Mouse (Mus musculus): ENCODE data around the gene Mmp13.
A peak's percentile ranks its signal among the peaks of the same experiment; 100 is the strongest.
"Not testable (repeated sequence)": the region's sequence is repeated elsewhere in the genome, so short reads cannot be mapped to it uniquely, and the experiment has no call there.

The Mmp13 gene

DNA sequence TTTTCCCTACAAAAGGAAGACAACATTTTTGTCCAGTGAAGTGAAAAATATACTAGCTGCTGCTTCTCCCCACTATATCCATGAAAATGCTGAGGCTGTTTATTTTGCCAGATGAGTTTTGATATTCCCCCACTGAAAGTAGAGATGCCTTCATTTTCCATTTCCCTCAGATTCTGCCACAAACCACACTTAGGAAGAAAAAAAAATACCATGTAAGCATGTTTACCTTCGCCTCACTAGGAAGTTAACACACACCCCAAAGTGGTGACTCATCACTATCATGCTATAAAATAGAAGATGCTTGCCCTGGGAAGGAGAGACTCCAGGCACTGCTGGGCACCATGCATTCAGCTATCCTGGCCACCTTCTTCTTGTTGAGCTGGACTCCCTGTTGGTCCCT is at the start of gene Mmp13:
TSS of gene Mmp13 (plus strand) at position 301 of the 400 bp plus-strand sequence.
- DNase-seq (ENCODE audit: low spot score in 2 of 2), result no peak

DNA sequence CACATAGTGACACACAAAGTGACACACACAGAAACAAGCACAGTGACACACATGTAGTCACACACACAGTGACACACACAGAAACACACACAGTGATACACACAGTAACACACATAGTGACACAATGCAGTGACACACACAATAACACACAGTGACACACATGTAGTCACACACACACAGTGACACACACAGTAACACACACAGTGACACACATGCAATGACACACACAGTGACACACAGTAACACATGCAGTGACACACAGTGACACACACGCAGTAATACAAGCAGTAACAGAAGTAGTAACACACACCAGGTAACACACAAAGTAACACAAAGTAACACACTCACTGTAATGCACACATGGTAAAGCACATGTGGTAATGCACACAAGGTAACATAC is 33.7 kb upstream of the Mmp13 start:
- no peak for DNase-seq (ENCODE audit: low spot score in 2 of 2)

DNA sequence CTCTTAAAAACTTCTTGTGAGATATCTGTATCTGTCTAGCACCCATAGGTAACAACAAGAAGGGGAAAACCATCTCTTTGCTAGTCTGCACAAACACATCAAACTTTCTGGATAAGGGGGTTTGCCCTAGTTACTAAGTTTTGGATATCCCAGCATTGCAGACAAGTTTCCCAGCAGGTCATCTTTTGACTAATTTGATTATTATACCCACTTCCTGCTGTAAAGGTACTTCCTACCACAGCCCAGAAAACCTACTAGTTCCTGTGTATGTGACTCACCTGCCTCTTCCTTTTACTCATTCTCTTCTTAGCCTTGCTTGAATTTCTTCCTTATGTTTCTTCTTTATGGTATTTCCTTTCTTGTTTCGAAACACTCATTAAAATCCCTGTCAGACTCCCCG is 32.3 kb upstream of the Mmp13 start:
- DNase-seq (ENCODE audit: low spot score in 2 of 2), result no peak

DNA sequence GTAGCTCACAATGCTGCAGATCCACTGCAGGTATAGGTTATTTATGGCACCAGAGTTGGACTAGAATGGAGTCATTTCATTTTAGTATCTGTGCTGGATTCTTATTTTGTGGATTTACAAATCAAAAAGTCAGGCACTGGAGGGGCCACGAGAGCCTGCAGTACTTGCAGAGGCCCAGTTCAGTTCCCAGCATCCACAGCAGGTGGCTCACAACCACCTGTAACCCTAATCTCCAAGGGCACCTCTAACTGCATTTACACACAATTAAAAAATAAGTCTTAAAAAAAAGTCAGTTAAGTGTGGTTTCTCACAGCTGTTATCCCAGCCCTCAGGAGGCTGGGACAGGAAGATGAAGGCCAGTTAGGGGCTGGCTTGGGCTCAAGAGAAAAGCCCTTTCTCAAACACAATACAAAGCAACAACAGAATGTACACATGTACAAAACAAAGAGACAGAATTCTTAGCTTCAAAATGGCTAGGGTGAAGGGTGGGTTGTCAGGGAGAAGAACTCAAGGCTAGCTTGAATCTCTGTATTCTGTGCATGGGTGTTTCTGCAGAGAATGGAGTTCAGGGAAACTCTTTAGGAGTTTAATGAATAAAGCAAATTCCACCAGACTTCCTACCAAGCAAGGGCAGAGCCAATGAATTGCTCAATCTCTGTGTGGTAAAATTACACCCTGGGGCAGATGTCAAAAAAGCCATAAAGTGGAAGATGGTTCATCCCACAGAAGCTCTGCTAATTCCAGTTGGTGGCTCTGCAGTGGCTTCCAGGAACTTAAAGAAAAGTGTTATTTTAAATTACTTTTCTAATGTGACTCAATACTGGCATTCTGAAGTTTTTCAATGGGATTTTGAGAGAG is 19.3 kb upstream of the Mmp13 start:
- DNase-seq (ENCODE audit: low spot score in 2 of 2), result no peak

DNA sequence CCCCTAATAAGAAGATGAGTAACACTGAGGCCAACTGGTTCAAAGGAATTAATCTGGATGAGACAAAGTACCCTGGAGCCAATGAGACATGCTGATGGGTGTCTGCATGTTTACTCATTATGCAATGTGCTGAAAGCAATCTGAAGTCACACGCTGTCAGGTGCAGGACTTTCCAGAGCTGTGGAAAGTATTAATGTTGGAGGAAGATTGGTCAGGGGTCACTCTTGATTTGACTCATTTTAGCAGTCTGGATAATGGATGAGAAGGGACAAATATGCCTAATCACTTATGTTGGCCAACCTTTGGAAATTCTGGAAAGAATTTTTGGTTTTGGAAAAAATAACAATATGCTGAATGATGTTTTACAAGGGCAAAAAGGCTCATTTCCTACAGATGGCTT is 10.6 kb upstream of the Mmp13 start:
- DNase-seq (ENCODE audit: low spot score in 2 of 2), result no peak

DNA sequence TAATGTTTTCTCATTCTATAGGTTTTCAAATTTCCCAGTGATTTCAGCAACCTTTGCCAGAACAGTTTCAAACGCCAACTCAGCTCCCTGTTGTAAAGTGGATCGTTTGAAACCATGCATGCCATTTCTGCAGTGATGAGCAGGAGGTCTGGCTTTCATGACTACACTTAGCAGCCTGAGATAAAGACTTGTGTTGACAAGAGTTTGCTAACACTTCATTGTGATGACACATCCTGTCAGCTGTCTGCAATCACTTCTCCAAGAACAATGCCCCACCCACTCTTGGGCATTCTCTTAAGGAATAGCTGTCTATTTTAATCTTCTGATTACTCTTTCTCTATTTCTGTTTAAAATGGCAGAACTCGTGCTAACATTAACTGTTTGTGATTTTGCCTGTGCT is 2.2 kb upstream of the Mmp13 start:
- no peak for DNase-seq (ENCODE audit: low spot score in 2 of 2)

DNA sequence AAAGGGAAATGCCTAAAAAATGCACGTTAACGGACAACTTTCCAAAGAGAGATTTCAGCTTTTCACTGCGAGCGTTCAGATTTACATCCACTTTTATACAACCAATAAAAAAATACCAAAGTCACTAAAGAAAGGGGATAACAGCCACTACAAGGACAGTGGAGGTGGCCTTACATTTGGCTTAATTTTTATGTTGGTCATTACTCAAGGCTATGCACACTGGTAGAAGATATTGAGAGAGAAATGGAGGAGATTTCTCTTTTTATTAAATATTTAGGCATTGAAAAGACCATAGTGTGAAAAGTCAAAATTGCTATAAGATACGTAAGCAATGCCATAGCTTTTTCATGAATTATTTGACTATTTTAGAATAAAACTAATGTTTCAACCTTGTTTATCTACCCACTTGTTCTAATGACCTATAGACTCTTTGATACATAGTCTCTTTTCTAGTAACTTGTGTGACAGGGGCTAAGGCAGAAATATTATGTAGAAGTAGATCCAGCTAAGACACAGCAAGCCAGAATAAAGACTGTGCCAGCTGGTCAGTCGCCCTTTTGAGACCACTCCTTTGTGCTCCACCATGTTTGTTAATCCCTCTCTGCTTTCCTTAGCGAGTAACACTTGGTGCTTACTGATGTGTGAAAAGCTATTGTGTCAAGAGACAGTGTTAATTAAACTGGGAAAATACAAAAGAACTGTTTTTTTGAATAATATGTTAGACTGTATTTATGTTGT is 10.4 kb downstream of the Mmp13 start:
- no peak for DNase-seq (ENCODE audit: low spot score in 2 of 2)

DNA sequence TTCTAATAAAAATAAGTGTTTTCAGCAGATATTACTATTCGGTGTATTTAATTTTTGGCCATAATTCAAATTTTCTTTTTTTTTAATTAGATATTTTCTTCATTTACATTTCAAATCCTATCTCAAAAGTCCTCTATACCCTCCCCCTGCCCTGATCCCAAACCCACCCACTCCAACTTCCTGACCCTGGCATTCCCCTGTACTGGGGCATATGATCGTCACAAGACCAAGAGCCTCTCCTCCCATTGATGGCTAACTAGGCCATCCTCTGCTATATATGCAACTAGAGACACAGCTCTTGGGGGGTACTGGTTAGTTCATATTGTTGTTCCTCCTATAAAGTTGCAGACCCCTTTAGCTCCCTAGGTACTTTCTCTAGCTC is 11.0 kb downstream of the Mmp13 start:
- not testable (repeated sequence) for DNase-seq (ENCODE audit: low spot score in 2 of 2)

DNA sequence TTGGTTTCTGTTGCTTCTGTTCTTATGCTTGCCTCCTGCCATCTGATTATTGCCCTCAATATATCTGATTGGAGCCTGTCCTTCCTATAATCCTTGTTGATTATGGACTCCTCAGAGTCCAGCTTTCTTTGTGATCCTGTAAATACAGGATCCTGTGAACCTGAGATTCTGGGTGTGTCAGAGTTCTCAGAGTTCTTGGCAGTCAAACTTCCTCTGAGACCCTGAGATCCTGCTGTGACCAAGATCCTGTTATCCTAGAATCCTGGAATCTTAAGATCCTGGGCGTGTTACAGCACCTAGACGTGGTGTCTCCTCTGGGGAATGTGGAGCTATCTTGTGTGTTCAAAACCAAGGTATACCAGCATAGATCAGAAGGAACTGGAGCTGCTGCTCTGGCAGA is 17.2 kb downstream of the Mmp13 start:
- no peak for DNase-seq (ENCODE audit: low spot score in 2 of 2)

DNA sequence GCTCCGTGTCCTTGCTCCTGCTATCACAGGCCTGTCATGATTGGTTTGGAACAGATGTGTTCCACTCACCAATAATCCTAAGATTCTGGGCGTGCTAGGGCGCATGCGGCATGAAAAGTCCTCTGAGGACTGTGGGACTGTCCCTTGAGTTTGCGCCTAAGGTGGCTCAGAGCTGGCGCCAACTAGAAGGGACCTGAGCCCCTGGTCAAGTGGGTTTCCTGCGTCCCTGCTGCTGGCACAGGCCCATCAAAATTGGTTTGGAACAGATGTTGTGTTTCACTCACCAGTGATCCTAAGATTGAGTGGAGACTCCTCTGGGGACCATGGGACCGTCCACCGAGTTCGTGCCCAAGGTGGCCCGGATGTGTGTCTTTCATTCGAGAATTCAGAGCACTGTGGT is 17.6 kb downstream of the Mmp13 start:
- DNase-seq (ENCODE audit: low spot score in 2 of 2), result peak in 1 of 2 experiments; percentile 53

DNA sequence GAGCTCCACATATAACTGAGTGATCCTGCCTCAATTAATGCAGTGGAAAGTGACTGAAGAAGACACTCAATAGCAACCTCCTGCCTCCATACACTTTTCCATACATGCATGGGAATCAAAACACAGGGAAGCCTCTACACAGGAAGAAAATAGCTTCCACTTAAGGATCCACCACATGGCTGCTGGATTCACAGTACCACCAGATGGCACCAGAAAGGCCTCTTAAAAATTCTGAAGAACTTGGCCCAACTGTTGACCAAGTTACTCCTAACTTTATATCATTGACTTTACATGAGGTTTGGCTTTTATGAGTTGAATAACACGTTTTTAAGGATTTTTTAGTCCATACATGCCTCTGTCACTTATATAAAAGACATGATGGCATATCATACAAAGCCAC is 19.8 kb downstream of the Mmp13 start:
- DNase-seq (ENCODE audit: low spot score in 2 of 2), result no peak

DNA sequence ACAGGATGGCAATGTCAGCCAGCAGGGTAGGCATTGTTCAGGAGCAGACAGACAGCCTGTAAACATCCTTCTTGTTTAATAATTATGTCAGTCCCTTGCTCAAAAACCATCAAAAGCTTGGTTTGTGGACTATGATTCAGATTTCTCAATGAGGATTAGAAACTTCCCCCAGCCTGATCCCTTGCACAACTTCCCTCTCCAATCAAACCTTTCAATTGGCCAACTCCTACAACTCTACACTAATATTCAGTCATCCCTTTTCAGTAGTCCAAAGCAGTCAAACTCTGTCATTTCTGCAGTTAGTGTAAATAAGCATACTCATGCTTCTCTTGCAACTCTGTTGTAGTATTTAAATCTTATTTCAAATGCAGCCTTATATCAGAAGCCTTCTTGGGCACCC is 59.5 kb downstream of the Mmp13 start:
- DNase-seq (ENCODE audit: low spot score in 2 of 2), result no peak
